Mouse (Mus musculus) cortical plate, adult 2 months (tissue): ENCODE measurements around the gene Uox.

Experiments
- CTCF ChIP-seq: fragments of 200-500 bp; IDR thresholded peaks from 2 replicates; pipeline ENCODE4 v1.5.1; 2011; ENCODE audit warnings: mild to moderate bottlenecking, control low read depth, low read length; ENCODE audit not compliant: insufficient read depth; ENCODE audit errors: extremely low read depth
- POLR2A ChIP-seq: fragments of 200-500 bp; IDR thresholded peaks from 2 replicates; pipeline ENCODE4 v1.6.1; 2011; ENCODE audit warnings: mild to moderate bottlenecking, low read length, control low read depth; ENCODE audit not compliant: insufficient read depth; ENCODE audit errors: extremely low read depth

DNA sequence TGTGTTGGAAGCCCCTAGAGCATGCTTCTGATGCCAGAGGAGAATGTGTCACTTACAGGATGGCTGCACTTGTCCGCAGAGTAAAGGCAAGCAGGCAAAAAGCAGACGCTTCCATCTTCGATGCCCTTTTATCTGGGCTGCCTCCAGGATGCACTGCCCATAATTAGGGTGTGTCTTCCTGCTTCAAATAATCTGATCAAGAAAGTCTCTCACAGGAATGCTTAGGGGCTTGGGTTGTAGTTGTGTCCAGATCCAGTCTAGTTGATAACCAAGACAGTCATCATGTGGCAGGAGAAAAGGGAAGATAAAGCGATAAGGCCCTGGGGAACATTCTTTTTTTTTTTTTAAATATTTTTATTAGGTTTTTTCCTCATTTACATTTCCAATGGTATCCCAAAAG lies 45.3 kb downstream of the Uox start, which contains the start of gene Dnase2b:
- TF ChIP-seq CTCF (no peak), POLR2A (no peak)
